Mouse (Mus musculus) CH12.LX (cell line): ENCODE data around the gene Klk1b9.
"Not testable (repeated sequence)": the region's sequence is repeated elsewhere in the genome, so short reads cannot be mapped to it uniquely, and the experiment has no call there.

Source experiments
- BHLHE40 ChIP-seq: IDR thresholded peaks from 2 replicates; pipeline ENCODE4 v1.6.1; 2011; ENCODE audit warnings: mild to moderate bottlenecking, low read depth, low read length, improper control_type of control experiment
- CTCF ChIP-seq, 2 experiments: IDR thresholded peaks in 1 of 2; conservative IDR thresholded peaks in 1 of 2; 2 replicates each; pipeline ENCODE4 v1.5.1; 2011 to 2012; ENCODE audit warnings: low read depth in 2 of 2, low read length in 2 of 2, improper control_type of control experiment in 1 of 2, inconsistent platforms in 1 of 2, mild to moderate bottlenecking in 1 of 2, moderate library complexity in 1 of 2
- EP300 ChIP-seq: IDR thresholded peaks from 2 replicates; pipeline ENCODE4 v1.6.1; 2011; ENCODE audit warnings: low read length, improper control_type of control experiment
- GABPA ChIP-seq: IDR thresholded peaks from 2 replicates; pipeline ENCODE4 v1.6.1; 2012; ENCODE audit warnings: low read depth, low read length, improper control_type of control experiment, inconsistent platforms; ENCODE audit not compliant: insufficient replicate concordance
- HCFC1 ChIP-seq: IDR thresholded peaks from 2 replicates; pipeline ENCODE4 v1.6.1; 2012; ENCODE audit warnings: low read depth, mild to moderate bottlenecking, inconsistent platforms, low read length, improper control_type of control experiment
- JUN ChIP-seq: IDR thresholded peaks from 2 replicates; pipeline ENCODE4 v1.6.1; 2011; ENCODE audit warnings: low read depth, mild to moderate bottlenecking, low read length, improper control_type of control experiment, moderate library complexity; ENCODE audit not compliant: insufficient read depth
- NRF1 ChIP-seq: IDR thresholded peaks from 2 replicates; pipeline ENCODE4 v1.6.1; 2014; ENCODE audit warnings: low read depth, mild to moderate bottlenecking, inconsistent platforms, low read length, improper control_type of control experiment, moderate library complexity
- PAX5 ChIP-seq: IDR thresholded peaks from 2 replicates; pipeline ENCODE4 v1.6.1; 2012; ENCODE audit warnings: low read length, inconsistent platforms, mixed read lengths
- POLR2A ChIP-seq: IDR thresholded peaks from 2 replicates; pipeline ENCODE4 v1.6.1; 2011; ENCODE audit warnings: low read depth, mild to moderate bottlenecking, improper control_type of control experiment, low read length
- POLR2AphosphoS2 ChIP-seq: IDR thresholded peaks from 2 replicates; pipeline ENCODE4 v1.6.1; 2011; ENCODE audit warnings: low read depth, low read length, improper control_type of control experiment
- SIN3A ChIP-seq: IDR thresholded peaks from 2 replicates; pipeline ENCODE4 v1.6.1; 2012; ENCODE audit warnings: low read length, improper control_type of control experiment, inconsistent platforms
- UBTF ChIP-seq: IDR thresholded peaks from 2 replicates; pipeline ENCODE4 v1.6.1; 2012; ENCODE audit warnings: low read depth, mild to moderate bottlenecking, inconsistent platforms, low read length, improper control_type of control experiment, moderate library complexity
- ZMIZ1 ChIP-seq: IDR thresholded peaks from 2 replicates; pipeline ENCODE4 v1.6.1; 2012; ENCODE audit warnings: low read depth, mild to moderate bottlenecking, inconsistent platforms, low read length, improper control_type of control experiment

DNA sequence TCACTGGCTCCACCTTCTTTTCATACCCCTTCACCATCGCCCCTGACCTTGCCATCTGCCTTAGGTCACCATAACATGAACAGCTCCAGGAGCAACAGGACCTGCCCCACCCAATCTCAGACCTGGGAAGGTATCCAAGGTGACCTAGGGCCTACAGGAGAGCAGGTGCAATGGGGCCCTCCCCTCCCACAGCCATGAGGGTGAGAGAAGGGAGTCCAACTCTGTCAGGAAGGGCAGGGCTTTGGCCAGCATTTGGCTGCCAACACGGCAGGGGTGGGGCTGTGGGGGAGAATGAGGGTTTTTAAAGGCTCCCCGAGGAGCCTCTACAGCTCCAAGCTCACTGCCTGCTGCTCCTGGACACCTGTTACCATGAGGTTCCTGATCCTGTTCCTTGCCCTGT lies 33.6 kb upstream of the Klk1b9 start:
- TF ChIP-seq POLR2A; CTCF (conservative IDR thresholded peaks at IDR 0.05 in 1 of 2, IDR thresholded peaks at IDR 0.05 in 1 of 2; ENCODE audit: low read depth in 2 of 2, low read length in 2 of 2); JUN; UBTF; EP300; BHLHE40; SIN3A; HCFC1; PAX5; NRF1; GABPA; POLR2AphosphoS2; ZMIZ1: not testable (repeated sequence)
